Mouse (Mus musculus) neutrophil, adult 5-6 weeks (primary cell): ENCODE measurements around the gene Gm28043. TPM values are rescaled to one million over a fixed set of nuclear protein-coding genes. Genes with fewer than 3 reads are reported as not detected.

Experiments used
- ATAC-seq: fragments of 151-379, 151-347 bp; 2 replicates; pipeline ENCODE4 v1.8.0; 2017; ENCODE audit warnings: mild to moderate bottlenecking, moderate TSS enrichment; ENCODE audit not compliant: insufficient number of reproducible peaks, poor library complexity, low FRiP score, severe bottlenecking; ENCODE audit errors: extremely low read depth
- total RNA-seq: library from RNA; stranded (forward); fragments of 200-1000 nt; gene quantifications from 2 replicates; pipeline ENCODE4 v1.2.3, GENCODE M21; 2017

Gm28043 gene
- total RNA-seq, 1 experiment from 2014 or later = 29.8 TPM

GRCm38 (mm10) chr17:29730510-29731265 is 116.0 kb downstream of the Gm28043 start:
- no peak for ATAC-seq

DNA sequence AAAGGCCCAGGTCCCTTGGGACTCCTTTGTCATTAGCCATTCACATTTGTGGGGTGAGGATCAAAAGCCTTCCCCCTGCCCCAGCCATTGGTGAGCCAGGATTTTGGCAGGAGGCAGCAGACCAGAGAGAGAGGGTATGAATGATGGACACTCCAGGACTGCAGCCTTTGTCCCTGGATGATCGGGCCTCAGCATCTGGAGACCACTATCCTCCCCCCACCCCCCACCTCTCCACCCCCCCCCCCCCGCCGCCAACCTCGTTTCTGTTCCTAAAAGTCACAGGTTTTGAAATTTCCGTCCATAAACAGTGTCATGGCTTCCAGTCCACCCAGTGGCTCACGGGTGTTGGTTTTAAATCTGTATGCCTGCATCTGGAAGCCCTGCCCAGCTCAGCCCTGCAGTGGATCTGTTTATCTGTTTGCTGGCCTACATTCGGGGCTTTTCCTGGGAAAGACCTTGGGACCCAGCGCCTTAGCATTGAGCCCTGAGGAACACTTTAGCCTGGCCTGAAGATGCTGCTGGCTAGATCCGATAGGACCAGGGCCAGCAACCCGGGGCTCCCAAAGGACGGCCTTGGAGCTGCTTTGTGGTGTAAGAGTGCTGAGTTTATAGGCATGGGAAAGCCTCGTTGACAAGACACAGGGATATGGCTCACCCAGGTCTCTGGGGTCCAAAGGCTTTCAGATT is 116.7 kb downstream of the Gm28043 start:
- ATAC-seq = no peak

DNA sequence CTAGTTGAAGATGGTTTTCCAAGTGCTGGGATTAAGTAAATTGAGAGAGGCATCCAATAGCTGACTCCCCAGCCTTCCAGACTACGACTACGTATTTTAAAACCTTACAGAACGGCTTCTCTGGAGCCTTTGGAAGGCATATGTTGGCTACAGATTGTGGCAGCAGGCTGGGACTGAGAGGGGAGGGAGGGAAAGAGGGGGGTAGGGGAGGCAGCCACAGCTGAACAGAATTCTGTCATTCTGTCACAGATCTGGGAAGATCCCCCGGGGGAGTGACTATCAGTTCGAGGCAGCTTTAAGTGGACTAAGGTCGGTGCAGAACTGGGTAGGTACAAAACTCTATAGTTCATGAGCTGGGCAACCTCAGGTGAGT is 117.3 kb downstream of the Gm28043 start:
- ATAC-seq = no peak

GRCm38 (mm10) chr17:29732522-29732921 is 117.8 kb downstream of the Gm28043 start:
- no peak for ATAC-seq

- no peak for ATAC-seq
These were observed 121.9 kb downstream of the Gm28043 start for GRCm38 (mm10) chr17:29736448-29737014.

GRCm38 (mm10) chr17:29737849-29738804 is 123.5 kb downstream of the Gm28043 start:
- ATAC-seq = no peak

GRCm38 (mm10) chr17:29747466-29747865 is 132.8 kb downstream of the Gm28043 start:
- no peak for ATAC-seq

Other genes starting within 250 kb of the Gm28043 start
- gene Pim1, start 124.1 kb upstream of the Gm28043 start, total RNA-seq = 632 and 640 TPM in 2 replicates
- not detected in 2 replicates for gene Gm17657, start 65.2 kb upstream of the Gm28043 start, total RNA-seq
- 9.8 and 9.9 TPM in 2 replicates for gene Tbc1d22b, start 65.1 kb upstream of the Gm28043 start, total RNA-seq
- gene Tmem217, start 62.5 kb upstream of the Gm28043 start, total RNA-seq = not detected in 2 replicates
- gene Rnf8, start 86 bp upstream of the Gm28043 start, total RNA-seq = 42.8 and 51.9 TPM in 2 replicates
- 499 and 528 TPM in 2 replicates for gene Cmtr1, start 45.7 kb downstream of the Gm28043 start, total RNA-seq
- 9.7 and 16.4 TPM in 2 replicates for gene Ccdc167, start 102.2 kb downstream of the Gm28043 start, total RNA-seq